Mouse (Mus musculus): ENCODE data around the gene Bhlhe23. TPM values are rescaled to one million over a fixed set of nuclear protein-coding genes. Genes with fewer than 3 reads are reported as not detected.

Gene Bhlhe23
- polyA plus RNA-seq, 1 experiment, result 0.01 TPM

GRCm38 (mm10) chr2:180755896-180756295 lies 20.8 kb downstream of the Bhlhe23 start:
- TF ChIP-seq MYOG (IDR thresholded peaks at IDR 0.05; ENCODE audit: control insufficient read depth, extremely low read depth, insufficient read length) (no peak), FOSL1 (IDR thresholded peaks at IDR 0.05; ENCODE audit: insufficient read depth, low read length, poor library complexity, severe bottlenecking) (no peak), CEBPB (IDR thresholded peaks at IDR 0.05; ENCODE audit: low read depth) (no peak), USF1 (IDR thresholded peaks at IDR 0.05; ENCODE audit: low read depth) (no peak), MYOD1 (IDR thresholded peaks at IDR 0.05; ENCODE audit: control insufficient read depth, insufficient read length, low read depth) (no peak), MAX (IDR thresholded peaks at IDR 0.05) (peak; percentile 35), CTCF (IDR thresholded peaks at IDR 0.05; ENCODE audit: control insufficient read depth, insufficient read depth, insufficient read length) (no peak)
- no peak overlapping the region for H3ac ChIP-seq (ENCODE audit: control insufficient read depth, insufficient read length, low read depth)
- H3K79me3 ChIP-seq (ENCODE audit: low read depth), result no peaks in the 10 kb centered on the region
- no peaks in the 10 kb centered on the region for H3K79me2 ChIP-seq (ENCODE audit: control insufficient read depth, insufficient read depth)
- no peak overlapping the region for H3K4me3 ChIP-seq (ENCODE audit: insufficient read depth, poor library complexity, severe bottlenecking)
- H3K36me3 ChIP-seq (ENCODE audit: control insufficient read depth, insufficient read depth), result no peaks in the 10 kb centered on the region
- peaks cover 28% of the 10 kb centered on the region for H3K27me3 ChIP-seq (ENCODE audit: control insufficient read depth, insufficient read depth, insufficient read length)

GRCm38 (mm10) chr2:180754976-180755688 lies 21.6 kb downstream of the Bhlhe23 start:
- Histone ChIP-seq H3K79me2 (ENCODE audit: control insufficient read depth, insufficient read depth) (no peaks in the 10 kb centered on the region), H3K27me3 (ENCODE audit: control insufficient read depth, insufficient read depth, insufficient read length) (peaks cover 28% of the 10 kb centered on the region), H3K36me3 (ENCODE audit: control insufficient read depth, insufficient read depth) (no peaks in the 10 kb centered on the region), H3ac (ENCODE audit: control insufficient read depth, insufficient read length, low read depth) (no peak overlapping the region), H3K79me3 (ENCODE audit: low read depth) (no peaks in the 10 kb centered on the region), H3K4me3 (ENCODE audit: insufficient read depth, poor library complexity, severe bottlenecking) (no peak overlapping the region)
- TF ChIP-seq MYOD1 (IDR thresholded peaks at IDR 0.05; ENCODE audit: control insufficient read depth, insufficient read length, low read depth), result no peak
- TF ChIP-seq USF1 (IDR thresholded peaks at IDR 0.05; ENCODE audit: low read depth), result no peak
- TF ChIP-seq CTCF (IDR thresholded peaks at IDR 0.05; ENCODE audit: control insufficient read depth, insufficient read depth, insufficient read length), result no peak
- no peak for TF ChIP-seq CEBPB (IDR thresholded peaks at IDR 0.05; ENCODE audit: low read depth)
- no peak for TF ChIP-seq MAX (IDR thresholded peaks at IDR 0.05)
- no peak for TF ChIP-seq MYOG (IDR thresholded peaks at IDR 0.05; ENCODE audit: control insufficient read depth, extremely low read depth, insufficient read length)

- Histone ChIP-seq H3K79me3 (ENCODE audit: low read depth) (no peaks in the 10 kb centered on the region), H3ac (ENCODE audit: control insufficient read depth, insufficient read length, low read depth) (no peak overlapping the region), H3K36me3 (ENCODE audit: control insufficient read depth, insufficient read depth) (no peaks in the 10 kb centered on the region), H3K4me3 (ENCODE audit: insufficient read depth, poor library complexity, severe bottlenecking) (no peak overlapping the region), H3K79me2 (ENCODE audit: control insufficient read depth, insufficient read depth) (no peaks in the 10 kb centered on the region), H3K27me3 (ENCODE audit: control insufficient read depth, insufficient read depth, insufficient read length) (peaks cover 12% of the 10 kb centered on the region)
- no peak for TF ChIP-seq CEBPB (IDR thresholded peaks at IDR 0.05; ENCODE audit: low read depth)
- TF ChIP-seq MYOD1 (IDR thresholded peaks at IDR 0.05; ENCODE audit: control insufficient read depth, insufficient read length, low read depth), result no peak
- TF ChIP-seq USF1 (IDR thresholded peaks at IDR 0.05; ENCODE audit: low read depth), result no peak
Measured at GRCm38 (mm10) chr2:180748904-180749303, 27.8 kb downstream of the Bhlhe23 start.

- no peak overlapping the region for H3K4me3 ChIP-seq (ENCODE audit: insufficient read depth, poor library complexity, severe bottlenecking)
- H3K27me3 ChIP-seq (ENCODE audit: control insufficient read depth, insufficient read depth, insufficient read length), result peaks cover 15% of the 10 kb centered on the region
- TF ChIP-seq CTCF (IDR thresholded peaks at IDR 0.05; ENCODE audit: control insufficient read depth, insufficient read depth, insufficient read length) (no peak), MAX (IDR thresholded peaks at IDR 0.05) (no peak), USF1 (IDR thresholded peaks at IDR 0.05; ENCODE audit: low read depth) (no peak), MYOD1 (IDR thresholded peaks at IDR 0.05; ENCODE audit: control insufficient read depth, insufficient read length, low read depth) (no peak), CEBPB (IDR thresholded peaks at IDR 0.05; ENCODE audit: low read depth) (no peak), FOSL1 (IDR thresholded peaks at IDR 0.05; ENCODE audit: insufficient read depth, low read length, poor library complexity, severe bottlenecking) (no peak), MYOG (IDR thresholded peaks at IDR 0.05; ENCODE audit: control insufficient read depth, extremely low read depth, insufficient read length) (no peak)
- H3K79me3 ChIP-seq (ENCODE audit: low read depth), result no peaks in the 10 kb centered on the region
- no peak overlapping the region for H3ac ChIP-seq (ENCODE audit: control insufficient read depth, insufficient read length, low read depth)
- H3K36me3 ChIP-seq (ENCODE audit: control insufficient read depth, insufficient read depth), result no peaks in the 10 kb centered on the region
- H3K79me2 ChIP-seq (ENCODE audit: control insufficient read depth, insufficient read depth), result no peaks in the 10 kb centered on the region
Measured at GRCm38 (mm10) chr2:180746569-180747192, 30.0 kb downstream of the Bhlhe23 start.

- H3K4me3 ChIP-seq (ENCODE audit: insufficient read depth, poor library complexity, severe bottlenecking), result no peak overlapping the region
- peak; percentile 97 for TF ChIP-seq CTCF (IDR thresholded peaks at IDR 0.05; ENCODE audit: control insufficient read depth, insufficient read depth, insufficient read length)
- peak; percentile 66 for TF ChIP-seq MAX (IDR thresholded peaks at IDR 0.05)
- TF ChIP-seq MYOG (IDR thresholded peaks at IDR 0.05; ENCODE audit: control insufficient read depth, extremely low read depth, insufficient read length), result no peak
- peaks cover 28% of the 10 kb centered on the region for H3K27me3 ChIP-seq (ENCODE audit: control insufficient read depth, insufficient read depth, insufficient read length)
- no peaks in the 10 kb centered on the region for H3K79me3 ChIP-seq (ENCODE audit: low read depth)
- no peak overlapping the region for H3ac ChIP-seq (ENCODE audit: control insufficient read depth, insufficient read length, low read depth)
- H3K79me2 ChIP-seq (ENCODE audit: control insufficient read depth, insufficient read depth), result no peaks in the 10 kb centered on the region
- no peaks in the 10 kb centered on the region for H3K36me3 ChIP-seq (ENCODE audit: control insufficient read depth, insufficient read depth)
Measured at GRCm38 (mm10) chr2:180745248-180745927, 31.3 kb downstream of the Bhlhe23 start.
